Comparison of ENCODE assay signal across 8 mouse cellular contexts in the genomic region with DNA sequence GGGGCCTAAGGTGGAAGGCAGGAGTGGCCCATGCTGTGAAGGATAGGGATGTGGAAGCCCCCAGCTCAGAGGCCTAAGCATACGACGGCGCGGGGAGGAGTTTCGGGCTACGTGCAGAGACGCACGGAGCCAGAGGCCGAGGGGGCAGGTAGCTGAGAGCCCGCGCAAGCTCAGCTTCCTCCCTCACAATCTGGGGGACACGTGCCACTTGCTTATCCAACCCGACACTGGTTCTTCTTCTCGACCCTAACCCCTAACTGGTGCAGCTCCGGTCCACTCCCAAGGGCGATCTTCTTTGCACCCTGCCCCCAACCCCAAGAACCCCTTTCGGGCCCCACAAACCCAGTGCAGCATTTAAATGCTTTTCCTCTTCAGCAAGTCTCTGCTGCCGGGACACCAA. TPM values are rescaled to one million over a fixed set of nuclear protein-coding genes. Genes with fewer than 3 reads are reported as not detected.
DNase-seq lines count a peak whose midpoint lies in the region; ATAC-seq lines count a peak whose summit lies in the region.

No protein-coding gene starts in this region.

- peak; percentile 73 for ATAC-seq in inflammation-experienced regulatory T-cells, adult 6 months
- peak; percentile 42 for ATAC-seq in megakaryocyte-erythroid progenitor cell, adult 5-6 weeks (replicated peaks; ENCODE audit: low FRiP score, low TSS enrichment, poor library complexity, severe bottlenecking)

- peak; percentile 98 for DNase-seq in heart, adult 11 months
- DNase-seq in heart, adult 8-10 months (ENCODE audit: low spot score) = no peak
- DNase-seq in cerebellum, postnatal 25 days = peak; percentile 79 to 86
- peak; percentile 72 for DNase-seq in gastrocnemius, adult 18-20 months (ENCODE audit: low spot score)
- peak; percentile 68 to 80 for DNase-seq in left cerebral cortex, postnatal 36 days (ENCODE audit: low spot score in 2 of 2)
- DNase-seq in skeletal muscle tissue, adult 2 months (ENCODE audit: low read depth, low spot score) = peak; percentile 89

- intact Hi-C loops in left cerebral cortex, postnatal 36 days (cut with DNase I) = loop anchor here (2.0 kb wide), 1 partner anchor 45 kb away; the partner anchor contains the start of gene Eno2

RNA-seq across cellular contexts. Expression of gene Tpi1, which starts 0.6 kb away (rescaled TPM):
- total RNA-seq in heart, adult 8-10 months (2022) = 1,000 to 10,000 TPM in 1 of 4 experiments, 100 to 1,000 TPM in 3; 893 to 1,022 (median 969) TPM
- total RNA-seq in gastrocnemius, adult 18-20 months (2021) = 1,000 to 10,000 TPM; 2,056 to 2,236 TPM
- 10 to 100 TPM; 77.6 to 91.2 (median 82.5) TPM for polyA plus RNA-seq in inflammation-experienced regulatory T-cells, adult 6 months (2017; shearing (Covaris generic))
- total RNA-seq in left cerebral cortex, postnatal 36 days (2021) = 100 to 1,000 TPM; 736 to 850 TPM
- 258 and 264 TPM in 2 replicates for total RNA-seq in megakaryocyte-erythroid progenitor cell, adult 5-6 weeks (2014; fragmentation: Nextera tagmentation)
- total RNA-seq in megakaryocyte-erythroid progenitor cell, adult 5-6 weeks (2017) = 179 and 201 TPM in 2 replicates

RNA-seq across cellular contexts. Expression of gene Spsb2, which starts 5.0 kb away (rescaled TPM):
- total RNA-seq in heart, adult 8-10 months (2022) = 1 to 10 TPM; 2.0 to 5.8 (median 3.2) TPM
- 1 to 10 TPM; 2.2 to 5.3 TPM for total RNA-seq in gastrocnemius, adult 18-20 months (2021)
- polyA plus RNA-seq in inflammation-experienced regulatory T-cells, adult 6 months (2017; shearing (Covaris generic)) = 1 to 10 TPM; 1.5 to 3.2 (median 2.1) TPM
- total RNA-seq in left cerebral cortex, postnatal 36 days (2021) = 1 to 10 TPM; 4.9 TPM
- total RNA-seq in megakaryocyte-erythroid progenitor cell, adult 5-6 weeks (2014; fragmentation: Nextera tagmentation) = 1.9 and 5.1 TPM in 2 replicates
- 4.1 and 5.5 TPM in 2 replicates for total RNA-seq in megakaryocyte-erythroid progenitor cell, adult 5-6 weeks (2017)

RNA-seq across cellular contexts. Expression of gene Usp5, which starts 15.8 kb away (rescaled TPM):
- total RNA-seq in heart, adult 8-10 months (2022) = 10 to 100 TPM; 72.5 to 79.7 (median 75.8) TPM
- total RNA-seq in gastrocnemius, adult 18-20 months (2021) = 10 to 100 TPM; 39.9 to 50.1 TPM
- polyA plus RNA-seq in inflammation-experienced regulatory T-cells, adult 6 months (2017; shearing (Covaris generic)) = 10 to 100 TPM; 69.1 to 81.5 (median 73.8) TPM
- total RNA-seq in left cerebral cortex, postnatal 36 days (2021) = 100 to 1,000 TPM; 191 to 199 TPM
- 85.0 and 100 TPM in 2 replicates for total RNA-seq in megakaryocyte-erythroid progenitor cell, adult 5-6 weeks (2014; fragmentation: Nextera tagmentation)
- 75.7 and 80.9 TPM in 2 replicates for total RNA-seq in megakaryocyte-erythroid progenitor cell, adult 5-6 weeks (2017)

RNA-seq across cellular contexts. Expression of gene Cdca3, which starts 15.9 kb away (rescaled TPM):
- 1 to 10 TPM in 1 of 4 experiments, under 1 TPM in 3; 0.14 to 1.4 (median 0.40) TPM for total RNA-seq in heart, adult 8-10 months (2022)
- total RNA-seq in gastrocnemius, adult 18-20 months (2021) = under 1 TPM; 0.25 to 0.55 TPM
- polyA plus RNA-seq in inflammation-experienced regulatory T-cells, adult 6 months (2017; shearing (Covaris generic)) = 100 to 1,000 TPM in 1 of 3 experiments, 10 to 100 TPM in 1, 1 to 10 TPM in 1; 7.6 to 142 (median 17.9) TPM
- total RNA-seq in left cerebral cortex, postnatal 36 days (2021) = 1 to 10 TPM; 1.5 to 1.8 TPM
- total RNA-seq in megakaryocyte-erythroid progenitor cell, adult 5-6 weeks (2014; fragmentation: Nextera tagmentation) = 100 and 181 TPM in 2 replicates
- 90.3 and 111 TPM in 2 replicates for total RNA-seq in megakaryocyte-erythroid progenitor cell, adult 5-6 weeks (2017)

RNA-seq across cellular contexts. Expression of gene Gnb3, which starts 26.6 kb away (rescaled TPM):
- 10 to 100 TPM; 11.6 to 18.4 (median 16.7) TPM for total RNA-seq in heart, adult 8-10 months (2022)
- under 1 TPM; 0.57 to 0.71 TPM for total RNA-seq in gastrocnemius, adult 18-20 months (2021)
- polyA plus RNA-seq in inflammation-experienced regulatory T-cells, adult 6 months (2017; shearing (Covaris generic)) = under 1 TPM in 2 of 3 experiments, not detected in 1; 0.44 to 0.48 TPM
- total RNA-seq in left cerebral cortex, postnatal 36 days (2021) = under 1 TPM in 1 of 2 experiments, not detected in 1; 0.30 TPM
- total RNA-seq in megakaryocyte-erythroid progenitor cell, adult 5-6 weeks (2014; fragmentation: Nextera tagmentation) = not detected in 2 replicates
- total RNA-seq in megakaryocyte-erythroid progenitor cell, adult 5-6 weeks (2017) = not detected in 2 replicates
